9 mouse cellular contexts compared by ENCODE assay signal in the genomic region with DNA sequence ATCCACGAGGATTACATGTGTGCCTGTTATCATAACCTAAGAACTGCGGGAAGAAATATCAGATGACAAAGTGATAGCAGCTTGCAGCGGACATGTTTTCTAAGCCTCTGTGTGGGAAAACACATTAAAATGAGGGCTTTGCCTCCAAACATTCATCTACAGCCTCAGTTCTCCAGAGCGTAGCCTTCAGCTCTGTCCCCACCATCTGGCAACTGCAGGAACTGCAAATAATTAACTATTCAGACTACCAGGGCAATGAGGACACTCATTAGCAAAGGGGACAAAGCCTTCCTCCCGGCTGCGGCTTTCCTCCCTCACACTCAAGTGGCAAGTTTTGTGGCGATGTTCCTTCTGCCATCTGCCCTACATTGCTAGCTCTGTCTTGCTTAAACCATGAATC. TPM values are rescaled to one million over a fixed set of nuclear protein-coding genes. Genes with fewer than 3 reads are reported as not detected.
DNase-seq lines count a peak whose midpoint lies in the region; ATAC-seq and TF ChIP-seq lines count a peak whose summit lies in the region.
"Had no signal": no experiment of that assay in that cellular context is flagged by ENCODE, and none has a peak within 500 bp of the region (broad histone marks: within the 10 kb centered on the region; RNA-seq: fewer than 3 reads in every experiment).

No protein-coding gene starts in this region.

- H3K36me3 ChIP-seq in liver, adult 2 months (ENCODE audit: control insufficient read depth, insufficient read depth, low read length) = no peaks in the 10 kb centered on the region
- H3K36me3 ChIP-seq in liver, embryonic 11.5 days (ENCODE audit: control insufficient read depth, insufficient read depth, low read length) = no peaks in the 10 kb centered on the region
- H3K36me3 ChIP-seq in forebrain, embryonic 13.5 days (ENCODE audit: poor library complexity, severe bottlenecking) = no peaks in the 10 kb centered on the region
- H3K36me3 ChIP-seq in hindbrain, postnatal 0 days (ENCODE audit: insufficient read depth, low read length) = no peaks in the 10 kb centered on the region
- H3K36me3 ChIP-seq in midbrain, embryonic 12.5 days = no peaks in the 10 kb centered on the region
- H3K36me3 ChIP-seq in small intestine, adult 2 months (ENCODE audit: control insufficient read depth, insufficient read depth, low read length) = no peaks in the 10 kb centered on the region
- H3K36me3 ChIP-seq: embryonic facial prominence, embryonic 12.5 days had no signal

- peak; percentile 34 for DNase-seq in liver, adult 2 months (ENCODE audit: extremely low read depth, low read depth, low spot score)
- no peak for DNase-seq in liver, embryonic 11.5 days (ENCODE audit: low spot score)
- peak; percentile 3 for DNase-seq in c-Kit-positive CD71-positive TER-119-positive erythroid progenitor cells, embryonic 14.5 days (ENCODE audit: low spot score)
- peak; percentile 86 for DNase-seq in hindbrain, postnatal 0 days (ENCODE audit: low spot score)
- DNase-seq in left cerebral cortex, adult 11 months (ENCODE audit: low spot score) = peak; percentile 57

- H3K4me1 ChIP-seq in liver, adult 2 months (ENCODE audit: control insufficient read depth, insufficient read depth, low read length) = peaks cover 4% of the 10 kb centered on the region; the same call in 1 of the 2 replicates
- no peaks in the 10 kb centered on the region for H3K4me1 ChIP-seq in liver, embryonic 11.5 days (replicated peaks; ENCODE audit: control insufficient read depth, insufficient read depth, low read length)
- H3K4me1 ChIP-seq in forebrain, embryonic 13.5 days = peaks cover 8% of the 10 kb centered on the region
- H3K4me1 ChIP-seq in hindbrain, postnatal 0 days (ENCODE audit: insufficient read depth, low read length) = no peaks in the 10 kb centered on the region
- peaks cover 9% of the 10 kb centered on the region for H3K4me1 ChIP-seq in midbrain, embryonic 12.5 days
- H3K4me1 ChIP-seq in small intestine, adult 2 months (ENCODE audit: control insufficient read depth, insufficient read depth, insufficient read length, low read length) = no peaks in the 10 kb centered on the region
- H3K4me1 ChIP-seq: embryonic facial prominence, embryonic 12.5 days had no signal

- no peak for ATAC-seq in liver, embryonic 11.5 days (replicated peaks; ENCODE audit: low FRiP score)
- ATAC-seq in forebrain, embryonic 13.5 days = peak; percentile 91
- peak; percentile 85 for ATAC-seq in hindbrain, postnatal 0 days
- peak; percentile 74 for ATAC-seq in midbrain, embryonic 12.5 days (ENCODE audit: low FRiP score, low read depth)

- no peak overlapping the region for H3K27ac ChIP-seq in liver, adult 2 months (replicated peaks; ENCODE audit: insufficient read depth, low read depth, low read length)
- H3K27ac ChIP-seq in liver, embryonic 11.5 days (ENCODE audit: low read depth, low read length) = no peak overlapping the region
- no peak overlapping the region for H3K27ac ChIP-seq in forebrain, embryonic 13.5 days
- no peak overlapping the region for H3K27ac ChIP-seq in hindbrain, postnatal 0 days
- no peak overlapping the region for H3K27ac ChIP-seq in midbrain, embryonic 12.5 days (replicated peaks)
- no peak overlapping the region for H3K27ac ChIP-seq in small intestine, adult 2 months (ENCODE audit: insufficient read depth, low read depth, low read length)
- H3K27ac ChIP-seq: embryonic facial prominence, embryonic 12.5 days had no signal

- H3K4me3 ChIP-seq in liver, adult 2 months (ENCODE audit: insufficient read depth, low read depth, low read length) = no peak overlapping the region
- no peak overlapping the region for H3K4me3 ChIP-seq in liver, embryonic 11.5 days (ENCODE audit: low read depth, low read length)
- no peak overlapping the region for H3K4me3 ChIP-seq in forebrain, embryonic 13.5 days
- H3K4me3 ChIP-seq in hindbrain, postnatal 0 days (ENCODE audit: low read length) = no peak overlapping the region
- H3K4me3 ChIP-seq in midbrain, embryonic 12.5 days = no peak overlapping the region
- no peak overlapping the region for H3K4me3 ChIP-seq in small intestine, adult 2 months (ENCODE audit: low read depth, low read length)
- H3K4me3 ChIP-seq: embryonic facial prominence, embryonic 12.5 days had no signal

- 0 out of 2 replicates have a peak, but pooled peaks cover 2% of the 10 kb centered on the region for H3K27me3 ChIP-seq in liver, adult 2 months (ENCODE audit: control insufficient read depth, insufficient read depth, low read length)
- no peaks in the 10 kb centered on the region for H3K27me3 ChIP-seq in liver, embryonic 11.5 days (replicated peaks; ENCODE audit: control insufficient read depth, insufficient read depth, low read length)
- H3K27me3 ChIP-seq in forebrain, embryonic 13.5 days = 0 out of 2 replicates have a peak, but pooled peaks cover 6% of the 10 kb centered on the region
- H3K27me3 ChIP-seq in hindbrain, postnatal 0 days (ENCODE audit: insufficient read depth, low read length) = peaks cover 4% of the 10 kb centered on the region; the same call in 1 of the 2 replicates
- H3K27me3 ChIP-seq in midbrain, embryonic 12.5 days = peaks cover 40% of the 10 kb centered on the region
- no peaks in the 10 kb centered on the region for H3K27me3 ChIP-seq in small intestine, adult 2 months (ENCODE audit: control insufficient read depth, insufficient read depth, low read length)

- peak; percentile 56 for TF ChIP-seq CTCF in liver, adult 2 months (IDR thresholded peaks at IDR 0.05; ENCODE audit: low read depth, low read length)
- TF ChIP-seq CTCF in hindbrain, postnatal 0 days (IDR thresholded peaks at IDR 0.05; ENCODE audit: low read depth) = peak; percentile 86
- TF ChIP-seq CTCF in small intestine, adult 2 months (IDR thresholded peaks at IDR 0.05; ENCODE audit: extremely low read depth, insufficient read length, insufficient replicate concordance, low read depth, low read length) = peak; percentile 32; the same call in 1 of the 2 replicates

- H3K4me2 ChIP-seq in liver, embryonic 11.5 days = no peak overlapping the region
- 0 out of 2 replicates have a peak overlapping the region, but pooled peaks have one; percentile 18 for H3K4me2 ChIP-seq in forebrain, embryonic 13.5 days
- 0 out of 2 replicates have a peak overlapping the region, but pooled peaks have one; percentile 25 for H3K4me2 ChIP-seq in hindbrain, postnatal 0 days (ENCODE audit: low read depth, low read length)
- H3K4me2 ChIP-seq in midbrain, embryonic 12.5 days (replicated peaks) = peak overlapping the region; percentile 6; the same call in 1 of the 2 replicates
- H3K4me2 ChIP-seq: embryonic facial prominence, embryonic 12.5 days had no signal

- no peaks in the 10 kb centered on the region for H3K9me3 ChIP-seq in liver, embryonic 11.5 days (ENCODE audit: control insufficient read depth, low read length)
- H3K9me3 ChIP-seq in forebrain, embryonic 13.5 days (replicated peaks) = no peaks in the 10 kb centered on the region
- H3K9me3 ChIP-seq in hindbrain, postnatal 0 days (ENCODE audit: low read length) = no peaks in the 10 kb centered on the region
- no peaks in the 10 kb centered on the region for H3K9me3 ChIP-seq in midbrain, embryonic 12.5 days
- H3K9me3 ChIP-seq: embryonic facial prominence, embryonic 12.5 days had no signal

- TF ChIP-seq POLR2A in liver, adult 2 months (IDR thresholded peaks at IDR 0.05; ENCODE audit: extremely low read depth, insufficient read depth, low read length) = no peak
- TF ChIP-seq POLR2A in small intestine, adult 2 months (IDR thresholded peaks at IDR 0.05; ENCODE audit: low read depth, low read length) = no peak

- H3K79me2 ChIP-seq in liver, adult 2 months (ENCODE audit: control insufficient read depth, insufficient read depth, low read length) = no peaks in the 10 kb centered on the region

- 6% methylated on average over 7 of the region's 7 CpGs for WGBS in liver, adult 2 months
- WGBS in liver, embryonic 11.5 days = 12% methylated on average over 7 of the region's 7 CpGs
- 3% methylated on average over 7 of the region's 7 CpGs for WGBS in forebrain, embryonic 13.5 days
- 9% methylated on average over 7 of the region's 7 CpGs for WGBS in hindbrain, postnatal 0 days
- 5% methylated on average over 7 of the region's 7 CpGs for whole genome bisulfite sequencing in midbrain, embryonic 12.5 days
- 6% methylated on average over 7 of the region's 7 CpGs for WGBS in small intestine, adult 2 months

- H3K9ac ChIP-seq in liver, adult 2 months (ENCODE audit: low read depth, low read length) = no peak overlapping the region
- H3K9ac ChIP-seq in liver, embryonic 11.5 days (ENCODE audit: low read depth, low read length) = no peak overlapping the region
- H3K9ac ChIP-seq in forebrain, embryonic 13.5 days = no peak overlapping the region
- no peak overlapping the region for H3K9ac ChIP-seq in hindbrain, postnatal 0 days (replicated peaks; ENCODE audit: low read length)
- no peak overlapping the region for H3K9ac ChIP-seq in midbrain, embryonic 12.5 days (replicated peaks)
- H3K9ac ChIP-seq: embryonic facial prominence, embryonic 12.5 days had no signal

RNA-seq across cellular contexts. Expression of gene 4921504E06Rik, which starts 33.9 kb away (rescaled TPM):
- total RNA-seq in liver, adult 2 months (2014; rRNA removed) = not detected in 2 replicates
- not detected in 2 replicates for polyA plus RNA-seq in liver, adult 2 months (2012; rRNA removed)
- not detected in 2 replicates for polyA plus RNA-seq in liver, embryonic 11.5 days (2014; fragmentation: Nextera tagmentation; extraction: Ambion mirVana)
- not detected in 2 replicates for polyA plus RNA-seq in forebrain, embryonic 13.5 days (2015; fragmentation: Nextera tagmentation; extraction: Ambion mirVana)
- not detected in 2 replicates for total RNA-seq in hindbrain, postnatal 0 days (2014; rRNA removed)
- polyA plus RNA-seq in hindbrain, postnatal 0 days (2015; fragmentation: Nextera tagmentation; extraction: Ambion mirVana) = 0.28 and 0.30 TPM in 2 replicates
- not detected in 2 replicates for polyA plus RNA-seq in midbrain, embryonic 12.5 days (2016; fragmentation: Nextera tagmentation; extraction: Ambion mirVana)
- not detected in 2 replicates for polyA plus RNA-seq in small intestine, adult 2 months (2012; rRNA removed)
- polyA plus RNA-seq: embryonic facial prominence, embryonic 12.5 days had no signal

Comparison
In these comparisons a context has a peak if more than half of its experiments do, and no peak if none do; other contexts are left out.
1. CTCF ChIP-seq: peak in every context shown above with its lines; median percentile 86 in hindbrain, postnatal 0 days; 56 in liver, adult 2 months; 32 in small intestine, adult 2 months.